Mouse (Mus musculus) stomach, postnatal 0 days (tissue): ENCODE data around the gene Agrn.

Experiments used
- CTCF ChIP-seq: IDR thresholded peaks from 2 replicates; pipeline ENCODE4 v1.5.1; 2016; ENCODE audit warnings: antibody characterized with exemption, low read depth, mild to moderate bottlenecking, moderate library complexity
- EP300 ChIP-seq: optimal IDR thresholded peaks from 2 replicates; pipeline ENCODE3; 2016; ENCODE audit warnings: antibody characterized with exemption

DNA sequence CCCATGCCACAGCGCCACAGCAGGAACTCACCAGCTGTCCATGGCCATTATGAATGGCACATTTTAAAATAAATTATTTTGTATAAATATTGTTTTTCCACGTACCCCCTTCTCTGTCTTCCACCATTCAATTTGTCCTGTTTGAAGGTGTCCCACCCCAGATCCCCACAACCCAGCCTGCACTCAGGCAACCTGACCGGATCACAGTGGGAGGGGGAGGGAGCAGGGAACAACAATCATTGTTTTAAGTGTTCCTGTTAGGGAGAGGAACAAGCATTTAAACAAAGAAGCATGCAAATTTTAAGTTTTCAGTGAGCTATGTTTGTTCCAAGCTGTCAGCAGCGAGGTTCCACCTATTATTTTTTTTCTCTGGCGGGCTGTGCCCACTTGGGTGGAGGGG, 64.0 kb downstream of the Agrn start:
- TF ChIP-seq CTCF (no peak), EP300 (no peak)
